Mouse (Mus musculus) ovary, adult 18-20 months (tissue): Measurements from ENCODE around the gene Ggcx.
A peak's percentile ranks its signal among the peaks of the same experiment; 100 is the strongest.
"Not testable (repeated sequence)": the region's sequence is repeated elsewhere in the genome, so short reads cannot be mapped to it uniquely, and the experiment has no call there.

Experiments used
- DNase-seq: peaks from one replicate; pipeline ENCODE4 v3.0.0; 2022; ENCODE audit warnings: low spot score, mixed read lengths

The Ggcx gene

GRCm38 (mm10) chr6:72429061-72429842 lies 15.1 kb downstream of the Ggcx start:
- DNase-seq: no peak

GRCm38 (mm10) chr6:72430989-72431921 lies 17.1 kb downstream of the Ggcx start:
- no peak for DNase-seq

GRCm38 (mm10) chr6:72432153-72432552 lies 18.0 kb downstream of the Ggcx start:
- DNase-seq: no peak

DNA sequence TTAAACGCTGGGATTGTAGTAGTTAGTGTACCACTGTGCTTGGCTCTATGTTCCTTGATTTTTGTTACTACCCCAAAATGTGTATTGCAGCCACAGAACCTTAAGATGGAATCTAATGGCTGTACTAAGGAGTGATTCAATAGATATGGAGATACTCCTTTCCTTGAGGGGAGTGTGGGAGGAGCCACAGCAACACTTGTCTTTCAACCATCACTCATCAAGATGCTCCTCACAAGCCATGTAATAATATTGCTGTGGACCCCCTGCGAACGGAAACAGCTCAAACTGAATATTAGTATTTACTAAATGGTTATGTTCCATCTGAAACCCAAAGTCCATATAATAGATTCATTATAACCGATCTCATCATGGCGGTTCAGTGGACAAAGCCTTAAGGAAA lies 24.1 kb downstream of the Ggcx start:
- DNase-seq: no peak

GRCm38 (mm10) chr6:72438862-72439354 lies 24.8 kb downstream of the Ggcx start:
- DNase-seq: peak; percentile 75

- peak; percentile 88 for DNase-seq
These were observed 25.5 kb downstream of the Ggcx start, which contains the start of gene Mat2a for GRCm38 (mm10) chr6:72439355-72440185. Gene Mat2a, minus strand, starts transcription at chr6:72439558.

- DNase-seq: no peak
These were observed 26.3 kb downstream of the Ggcx start for GRCm38 (mm10) chr6:72440186-72440990.

DNA sequence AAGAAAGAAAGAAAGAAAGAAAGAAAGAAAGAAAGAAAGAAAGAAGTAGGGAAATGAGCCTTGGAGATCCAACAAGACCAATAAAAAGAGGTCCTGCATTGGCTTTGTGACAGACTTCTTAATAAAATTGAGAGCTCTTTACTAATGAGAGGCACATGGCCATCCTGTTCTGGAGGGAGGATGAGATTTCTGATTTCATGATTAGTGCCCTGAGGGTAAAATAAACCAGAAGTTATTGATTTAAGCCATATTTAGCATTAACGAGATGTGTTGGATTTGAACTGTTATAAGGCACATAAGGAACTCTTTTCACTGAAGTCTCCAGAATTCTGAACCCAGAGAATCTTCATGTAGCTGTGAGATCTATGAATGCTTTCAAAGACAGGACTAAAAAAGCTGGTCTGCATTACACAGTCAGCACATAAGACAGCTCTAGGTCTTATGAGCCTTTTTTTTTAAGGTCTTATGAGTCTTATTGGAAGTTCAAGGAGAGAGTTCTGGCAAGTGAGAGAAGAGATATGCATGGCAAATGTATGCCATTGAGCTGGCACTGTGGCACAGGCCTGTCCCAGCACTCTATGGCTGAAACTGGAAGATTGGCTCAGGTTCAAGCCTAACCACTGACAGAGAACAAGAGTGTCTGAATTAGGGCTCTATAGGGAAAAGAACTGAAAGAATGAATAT lies 29.0 kb downstream of the Ggcx start:
- DNase-seq: no peak

GRCm38 (mm10) chr6:72445011-72445410 lies 30.9 kb downstream of the Ggcx start:
- DNase-seq: peak; percentile 63

DNA sequence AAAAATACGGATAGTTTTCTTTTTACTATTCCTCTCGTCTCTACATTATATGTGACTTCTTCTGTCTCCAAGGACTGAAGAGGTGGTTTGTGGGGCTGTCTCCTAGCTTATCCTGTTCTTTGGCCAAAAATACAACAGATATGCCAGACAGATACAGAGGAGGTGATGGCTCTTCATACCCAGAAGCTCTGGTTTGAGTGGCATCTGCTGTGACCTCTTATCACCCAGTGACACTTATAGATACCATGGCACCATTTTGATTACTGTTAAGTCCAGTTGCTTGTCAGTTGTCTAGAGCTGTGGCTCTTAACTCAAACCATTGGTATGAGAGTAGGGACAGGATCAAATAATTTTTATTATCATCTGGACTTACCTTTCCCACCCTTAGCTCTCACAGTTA lies 33.4 kb downstream of the Ggcx start:
- no peak for DNase-seq

DNA sequence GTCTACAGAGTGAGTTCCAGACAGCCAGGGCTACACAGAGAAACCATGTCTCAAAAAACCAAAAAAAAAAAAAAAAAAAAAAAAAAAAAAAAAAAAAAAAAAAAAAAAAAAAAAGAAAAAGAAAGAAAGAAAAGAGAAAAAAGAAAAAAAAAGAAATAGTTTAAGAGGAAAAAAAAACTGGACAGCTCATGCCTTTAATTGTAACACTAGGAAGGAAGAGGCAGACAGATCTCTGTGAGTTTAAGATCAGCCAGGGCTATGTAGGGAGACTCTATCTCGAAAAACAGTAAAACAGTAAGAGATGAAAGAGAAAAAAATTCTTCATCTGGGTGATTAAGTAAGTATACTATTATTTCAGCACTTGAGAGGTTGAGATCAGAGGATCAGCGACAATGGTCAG lies 37.7 kb downstream of the Ggcx start:
- not testable (repeated sequence) for DNase-seq

- DNase-seq: no peak
These were observed 38.2 kb downstream of the Ggcx start for GRCm38 (mm10) chr6:72452329-72452728.

DNA sequence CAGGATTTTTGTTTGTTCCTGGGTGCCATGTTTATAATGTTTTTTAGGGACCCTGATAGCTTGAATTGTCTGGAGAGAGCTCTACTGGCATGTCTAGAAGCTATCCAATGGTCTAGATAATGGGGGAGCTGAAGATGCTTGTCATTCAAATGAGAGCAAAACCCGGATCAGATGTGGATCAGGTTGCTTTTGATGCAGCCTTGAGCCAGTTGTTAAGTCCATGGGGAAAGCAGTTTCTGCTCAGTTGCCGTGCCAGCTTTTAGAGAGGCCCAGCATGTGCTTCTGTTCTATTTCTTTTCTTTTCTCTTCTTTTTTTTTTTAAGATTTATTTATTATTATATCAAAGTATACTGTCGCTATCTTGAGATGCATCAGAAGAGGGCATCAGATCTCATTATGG lies 39.5 kb downstream of the Ggcx start:
- no peak for DNase-seq

GRCm38 (mm10) chr6:72454072-72454746 lies 40.1 kb downstream of the Ggcx start:
- no peak for DNase-seq

DNA sequence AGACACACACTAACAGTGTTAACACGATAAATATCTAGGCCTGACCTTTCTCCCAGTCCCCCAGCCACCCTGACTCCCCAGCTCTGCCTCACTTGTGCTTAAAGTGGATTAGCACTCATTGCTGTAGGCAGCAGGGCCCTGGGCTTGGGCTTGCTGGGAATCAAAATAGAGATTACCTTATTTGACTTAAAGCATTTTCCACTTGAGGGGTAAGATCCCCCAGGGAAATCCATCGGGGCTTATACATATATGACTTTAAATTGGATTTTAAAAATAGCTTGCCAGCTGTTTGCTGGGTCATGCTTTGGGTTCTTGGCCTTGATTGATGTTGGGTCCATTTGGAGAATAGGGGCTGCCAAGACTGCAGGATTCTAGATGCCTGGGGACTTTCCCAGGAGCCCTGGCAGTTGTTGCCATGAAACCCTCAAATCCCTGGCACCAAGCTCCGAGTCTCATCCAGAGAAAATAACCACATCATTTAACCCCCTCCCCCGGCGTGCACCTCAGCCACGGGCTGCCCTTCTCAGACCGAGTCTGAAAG lies 40.8 kb downstream of the Ggcx start:
- DNase-seq: no peak

- DNase-seq: no peak
These were observed 42.5 kb downstream of the Ggcx start for GRCm38 (mm10) chr6:72456567-72456966.

DNA sequence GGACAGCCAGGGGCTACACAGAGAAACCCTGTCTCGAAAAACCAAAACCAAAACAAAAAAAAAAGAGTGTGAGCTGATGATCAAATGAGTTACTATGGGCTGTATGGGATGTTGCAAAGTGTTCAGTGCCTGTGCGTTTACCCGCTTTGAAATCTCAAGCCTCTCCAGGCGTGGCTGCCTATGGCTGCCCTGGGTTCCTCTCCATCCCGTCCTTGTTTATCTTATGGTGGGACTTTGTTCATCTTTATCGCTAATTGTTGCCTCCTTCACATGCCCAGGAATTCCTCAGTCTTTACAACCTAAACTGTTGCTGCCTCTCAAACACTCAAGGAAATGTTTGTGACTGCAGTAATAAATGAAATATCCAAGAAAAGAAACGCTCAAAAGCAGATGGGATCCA lies 44.3 kb downstream of the Ggcx start:
- DNase-seq: no peak

DNA sequence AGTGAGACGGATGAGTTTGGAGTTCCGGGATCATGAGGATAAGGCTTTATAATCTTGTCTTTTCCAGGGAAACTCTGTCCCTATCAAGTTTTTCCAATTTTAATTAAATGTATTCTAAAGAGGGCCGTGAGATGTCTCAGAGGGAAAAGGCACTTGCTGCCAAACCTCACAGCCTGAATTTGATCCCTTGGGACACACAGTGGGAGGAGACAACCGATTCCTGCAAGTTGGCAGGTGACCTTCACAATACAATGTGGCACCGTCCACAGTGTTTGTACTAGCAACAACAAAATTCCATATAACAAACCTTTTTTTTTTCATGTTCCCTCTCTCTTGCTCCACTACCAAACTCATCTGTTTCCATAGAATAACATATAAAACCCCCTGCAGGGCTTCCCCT lies 44.8 kb downstream of the Ggcx start:
- no peak for DNase-seq

- DNase-seq: no peak
These were observed 46.1 kb downstream of the Ggcx start for GRCm38 (mm10) chr6:72460036-72460801.
